In genomic region chr7:116531311-116531710, GRCm38 (mm10) we compare ENCODE assay signal across 8 mouse cellular contexts. TPM values are rescaled to one million over a fixed set of nuclear protein-coding genes. Genes with fewer than 3 reads are reported as not detected.
DNase-seq lines count a peak whose midpoint lies in the region; ATAC-seq and TF ChIP-seq lines count a peak whose summit lies in the region.

No protein-coding gene starts in this region.

- H3K9me3 ChIP-seq in forebrain, embryonic 10.5 days: no peaks in the 10 kb centered on the region
- H3K9me3 ChIP-seq in hindbrain, postnatal 0 days (ENCODE audit: low read length): no peaks in the 10 kb centered on the region
- no peaks in the 10 kb centered on the region for H3K9me3 ChIP-seq in liver, embryonic 11.5 days (ENCODE audit: control insufficient read depth, low read length)
- H3K9me3 ChIP-seq in neural tube, embryonic 11.5 days (ENCODE audit: control insufficient read depth, low read length): no peaks in the 10 kb centered on the region

- ATAC-seq in hindbrain, postnatal 0 days: peak; percentile 93
- ATAC-seq in liver, embryonic 11.5 days (replicated peaks; ENCODE audit: low FRiP score): peak; percentile 29; the same call in 1 of the 2 replicates
- ATAC-seq in neural tube, embryonic 11.5 days (ENCODE audit: insufficient read depth, low FRiP score, low TSS enrichment): peak; percentile 61; the same call in 1 of the 2 replicates

- TF ChIP-seq CTCF in bone marrow, adult 2 months (IDR thresholded peaks at IDR 0.05; ENCODE audit: control insufficient read depth, insufficient read depth, low read length): peak; percentile 23; the same call in 1 of the 2 replicates
- TF ChIP-seq CTCF in hindbrain, postnatal 0 days (IDR thresholded peaks at IDR 0.05; ENCODE audit: low read depth): peak; percentile 82

- peak; percentile 89 for DNase-seq in heart, adult 11 months
- no peak for DNase-seq in heart, postnatal 25 days (ENCODE audit: low spot score)
- DNase-seq in forebrain, embryonic 10.5 days (ENCODE audit: extremely low spot score, low spot score): peak; percentile 34
- DNase-seq in hindbrain, postnatal 0 days (ENCODE audit: low spot score): peak; percentile 84
- no peak for DNase-seq in liver, embryonic 11.5 days (ENCODE audit: low spot score)
- DNase-seq in neural tube, embryonic 11.5 days (ENCODE audit: low spot score): peak; percentile 47
- no peak for DNase-seq in spleen, postnatal 10 days (ENCODE audit: low spot score in 2 of 2)

- no peak overlapping the region for H3K4me2 ChIP-seq in hindbrain, postnatal 0 days (ENCODE audit: low read depth, low read length)
- no peak overlapping the region for H3K4me2 ChIP-seq in liver, embryonic 11.5 days
- H3K4me2 ChIP-seq in neural tube, embryonic 11.5 days (ENCODE audit: low read depth): no peak overlapping the region

- no peaks in the 10 kb centered on the region for H3K27me3 ChIP-seq in forebrain, embryonic 10.5 days (ENCODE audit: poor library complexity, severe bottlenecking)
- H3K27me3 ChIP-seq in hindbrain, postnatal 0 days (ENCODE audit: insufficient read depth, low read length): no peaks in the 10 kb centered on the region
- no peaks in the 10 kb centered on the region for H3K27me3 ChIP-seq in liver, embryonic 11.5 days (replicated peaks; ENCODE audit: control insufficient read depth, insufficient read depth, low read length)
- H3K27me3 ChIP-seq in neural tube, embryonic 11.5 days (ENCODE audit: control insufficient read depth, insufficient read depth, low read length): no peaks in the 10 kb centered on the region

- WGBS in bone marrow, adult 2 months: 74% methylated on average over 4 of the region's 4 CpGs
- 86% methylated on average over 4 of the region's 4 CpGs for WGBS in forebrain, embryonic 10.5 days
- 79% methylated on average over 4 of the region's 4 CpGs for WGBS in hindbrain, postnatal 0 days
- WGBS in liver, embryonic 11.5 days: 69% methylated on average over 4 of the region's 4 CpGs
- 75% methylated on average over 4 of the region's 4 CpGs for WGBS in neural tube, embryonic 11.5 days

- H3K27ac ChIP-seq in bone marrow, adult 2 months (ENCODE audit: control insufficient read depth, insufficient read depth, low read depth, low read length, poor library complexity): no peak overlapping the region
- H3K27ac ChIP-seq in forebrain, embryonic 10.5 days: 0 out of 2 replicates have a peak overlapping the region, but pooled peaks have one; percentile 35
- H3K27ac ChIP-seq in hindbrain, postnatal 0 days: no peak overlapping the region
- H3K27ac ChIP-seq in liver, embryonic 11.5 days (ENCODE audit: low read depth, low read length): no peak overlapping the region
- H3K27ac ChIP-seq in neural tube, embryonic 11.5 days (ENCODE audit: low read depth, low read length): no peak overlapping the region

- no peak overlapping the region for H3K4me3 ChIP-seq in bone marrow, adult 2 months (replicated peaks; ENCODE audit: control insufficient read depth, low read depth, low read length)
- H3K4me3 ChIP-seq in forebrain, embryonic 10.5 days: no peak overlapping the region
- H3K4me3 ChIP-seq in hindbrain, postnatal 0 days (ENCODE audit: low read length): no peak overlapping the region
- H3K4me3 ChIP-seq in liver, embryonic 11.5 days (ENCODE audit: low read depth, low read length): no peak overlapping the region
- H3K4me3 ChIP-seq in neural tube, embryonic 11.5 days (ENCODE audit: low read depth, low read length): no peak overlapping the region

- no peaks in the 10 kb centered on the region; the same call in 1 of the 2 replicates for H3K4me1 ChIP-seq in bone marrow, adult 2 months (ENCODE audit: control insufficient read depth, insufficient read depth, low read length)
- H3K4me1 ChIP-seq in forebrain, embryonic 10.5 days: peaks cover 8% of the 10 kb centered on the region
- H3K4me1 ChIP-seq in hindbrain, postnatal 0 days (ENCODE audit: insufficient read depth, low read length): no peaks in the 10 kb centered on the region
- H3K4me1 ChIP-seq in liver, embryonic 11.5 days (replicated peaks; ENCODE audit: control insufficient read depth, insufficient read depth, low read length): no peaks in the 10 kb centered on the region
- H3K4me1 ChIP-seq in neural tube, embryonic 11.5 days (ENCODE audit: control insufficient read depth, insufficient read depth, low read length): no peaks in the 10 kb centered on the region

- intact Hi-C loops in heart, postnatal 25 days (cut with DNase I): loop anchor here (1.0 kb wide), 1 partner anchor 77 kb away; no protein-coding TSS in a partner anchor

- peaks cover 58% of the 10 kb centered on the region for H3K36me3 ChIP-seq in forebrain, embryonic 10.5 days (replicated peaks)
- peaks cover 34% of the 10 kb centered on the region for H3K36me3 ChIP-seq in hindbrain, postnatal 0 days (ENCODE audit: insufficient read depth, low read length)
- H3K36me3 ChIP-seq in liver, embryonic 11.5 days (ENCODE audit: control insufficient read depth, insufficient read depth, low read length): no peaks in the 10 kb centered on the region; the same call in 1 of the 2 replicates
- H3K36me3 ChIP-seq in neural tube, embryonic 11.5 days (ENCODE audit: control insufficient read depth, insufficient read depth, low read length): no peaks in the 10 kb centered on the region; the same call in 1 of the 2 replicates

- TF ChIP-seq POLR2A in bone marrow, adult 2 months (IDR thresholded peaks at IDR 0.05; ENCODE audit: borderline replicate concordance, control insufficient read depth, low read depth, low read length): no peak

- no peak overlapping the region for H3K9ac ChIP-seq in hindbrain, postnatal 0 days (replicated peaks; ENCODE audit: low read length)
- no peak overlapping the region for H3K9ac ChIP-seq in liver, embryonic 11.5 days (ENCODE audit: low read depth, low read length)
- H3K9ac ChIP-seq in neural tube, embryonic 11.5 days (ENCODE audit: low read length): no peak overlapping the region

RNA-seq across cellular contexts. Expression of gene Nucb2, which starts 27.1 kb away (rescaled TPM):
- total RNA-seq in heart, postnatal 25 days (2021): 1 to 10 TPM; 8.1 to 8.9 TPM
- 6.5 and 23.0 TPM in 2 replicates for polyA plus RNA-seq in bone marrow, adult 2 months (2011; ENCODE audit: insufficient read depth, insufficient read length, low replicate concordance, missing spikeins)
- polyA plus RNA-seq in forebrain, embryonic 10.5 days (2016; fragmentation: Nextera tagmentation; extraction: Ambion mirVana): 10.1 and 12.7 TPM in 2 replicates
- 15.1 and 17.7 TPM in 2 replicates for total RNA-seq in hindbrain, postnatal 0 days (2014; rRNA removed)
- polyA plus RNA-seq in hindbrain, postnatal 0 days (2015; fragmentation: Nextera tagmentation; extraction: Ambion mirVana): 36.7 and 37.5 TPM in 2 replicates
- polyA plus RNA-seq in liver, embryonic 11.5 days (2014; fragmentation: Nextera tagmentation; extraction: Ambion mirVana): 8.1 and 8.3 TPM in 2 replicates
- 13.6 and 17.5 TPM in 2 replicates for polyA plus RNA-seq in neural tube, embryonic 11.5 days (2014; fragmentation: Nextera tagmentation; extraction: Ambion mirVana)

Comparison
In these comparisons a context has a peak if more than half of its experiments do, and no peak if none do; other contexts are left out.
1. DNase-seq: peak in heart, adult 11 months (single experiment), forebrain, embryonic 10.5 days (single experiment), hindbrain, postnatal 0 days (single experiment) and neural tube, embryonic 11.5 days (single experiment); none in heart, postnatal 25 days (single experiment), liver, embryonic 11.5 days (single experiment) and spleen, postnatal 10 days (0 of 2).
2. ATAC-seq: peak in every context shown above with its lines; median percentile 93 in hindbrain, postnatal 0 days; 61 in neural tube, embryonic 11.5 days; 29 in liver, embryonic 11.5 days.